Mouse (Mus musculus): Measurements from ENCODE around the gene Rad51ap2. TPM values are rescaled to one million over a fixed set of nuclear protein-coding genes. Genes with fewer than 3 reads are reported as not detected.

The Rad51ap2 gene
- 1 to 10 TPM in 1 of 2 experiments, under 1 TPM in 1; 0.39 to 1.1 TPM for total RNA-seq (2021)

DNA sequence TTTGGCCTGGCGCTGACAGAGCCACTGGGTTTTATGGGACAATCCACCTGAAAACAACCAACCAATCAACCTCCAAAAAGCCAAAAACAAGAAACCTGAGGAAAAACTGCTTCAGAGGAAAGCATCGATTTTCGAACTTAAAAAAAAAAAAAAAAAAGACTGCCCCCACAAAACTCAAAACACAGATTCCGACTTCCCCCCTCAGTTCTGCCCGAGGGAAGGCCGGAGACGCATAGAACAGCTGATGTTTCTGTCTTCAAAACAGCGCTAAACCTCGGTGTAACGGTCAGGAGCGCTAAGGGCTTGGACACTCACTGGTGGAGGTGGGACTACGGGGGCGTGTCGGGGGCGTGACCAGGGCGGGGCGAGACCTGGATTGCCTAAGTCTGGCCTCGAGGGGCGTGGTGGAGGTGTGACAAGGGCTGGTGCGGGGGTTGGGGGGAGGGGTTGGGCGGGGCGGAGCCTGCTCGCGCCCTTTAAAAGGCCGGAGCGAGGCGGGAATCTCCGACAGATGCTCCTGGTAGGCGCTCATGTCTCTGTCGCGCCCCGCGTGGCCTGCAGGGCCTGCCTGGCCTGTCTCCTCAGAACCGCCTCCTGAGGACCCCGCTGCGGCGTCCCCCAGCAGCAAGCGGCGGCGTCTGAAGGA is at the start of gene Rad51ap2:
Gene Rad51ap2, plus strand, starts transcription at position 531 of the 646 bp plus-strand sequence.
- DNase-seq (ENCODE audit: extremely low spot score in 1 of 2, low spot score in 1 of 2): peak; percentile 62 to 66

DNA sequence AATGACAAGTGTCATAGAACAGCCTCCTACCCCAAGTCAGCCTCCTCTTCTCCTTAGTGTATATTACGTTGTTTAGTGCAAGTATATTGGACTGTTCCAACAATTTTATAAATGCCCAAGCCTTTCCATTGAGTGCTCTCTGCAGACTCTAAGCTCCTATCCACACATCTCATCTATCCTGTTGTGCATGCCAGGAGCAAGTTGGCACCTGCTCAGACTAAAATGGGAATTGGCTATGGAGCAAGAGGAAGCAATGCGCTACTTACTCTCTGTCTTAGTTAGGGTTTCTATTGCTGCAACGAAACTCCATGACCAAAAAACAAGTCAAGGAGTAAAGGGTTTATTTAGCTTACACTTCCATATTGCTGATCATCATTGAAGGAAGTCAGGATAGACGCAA is 48.2 kb upstream of the Rad51ap2 start:
- DNase-seq (ENCODE audit: extremely low spot score in 1 of 2, low spot score in 1 of 2): no peak

DNA sequence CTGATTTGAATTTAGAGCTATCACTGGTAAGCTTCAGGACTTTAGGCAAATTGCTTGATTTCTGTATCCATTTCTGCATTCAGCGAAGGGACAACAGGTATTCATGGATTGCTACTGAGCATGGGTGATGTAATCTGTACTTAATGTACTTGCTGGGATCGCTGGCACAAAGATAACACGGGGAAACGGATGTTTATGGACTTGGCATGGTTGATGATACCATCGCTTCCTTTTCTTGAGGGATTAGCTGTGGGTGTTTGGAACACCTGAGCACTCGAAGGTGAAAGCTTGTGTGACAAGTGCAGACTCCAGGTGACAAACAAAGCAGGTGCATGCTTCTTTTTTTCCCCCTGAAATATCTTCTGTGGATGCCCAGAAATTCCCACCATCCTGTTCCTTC is 37.8 kb upstream of the Rad51ap2 start:
- DNase-seq (ENCODE audit: extremely low spot score in 1 of 2, low spot score in 1 of 2): no peak

DNA sequence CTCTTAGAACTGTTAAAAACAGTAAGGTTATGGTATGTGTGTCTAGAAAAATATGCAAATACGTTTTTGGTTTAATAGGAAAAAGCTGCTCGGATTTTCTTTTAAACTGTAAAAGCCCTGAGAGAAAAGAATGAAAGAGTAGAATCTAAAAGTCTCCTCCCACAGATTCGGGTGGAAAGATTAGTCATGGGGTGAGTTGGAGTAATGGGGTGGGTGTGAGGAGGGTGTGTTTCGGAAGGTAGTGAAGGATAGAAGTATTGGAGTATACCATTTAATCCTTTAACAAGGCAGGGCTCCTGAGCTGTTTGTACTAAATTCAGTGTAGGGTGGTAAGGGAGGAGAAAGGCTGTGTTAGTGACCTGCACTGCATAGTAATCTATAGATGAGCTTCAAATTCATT is 28.5 kb upstream of the Rad51ap2 start:
- no peak for DNase-seq (ENCODE audit: extremely low spot score in 1 of 2, low spot score in 1 of 2)

DNA sequence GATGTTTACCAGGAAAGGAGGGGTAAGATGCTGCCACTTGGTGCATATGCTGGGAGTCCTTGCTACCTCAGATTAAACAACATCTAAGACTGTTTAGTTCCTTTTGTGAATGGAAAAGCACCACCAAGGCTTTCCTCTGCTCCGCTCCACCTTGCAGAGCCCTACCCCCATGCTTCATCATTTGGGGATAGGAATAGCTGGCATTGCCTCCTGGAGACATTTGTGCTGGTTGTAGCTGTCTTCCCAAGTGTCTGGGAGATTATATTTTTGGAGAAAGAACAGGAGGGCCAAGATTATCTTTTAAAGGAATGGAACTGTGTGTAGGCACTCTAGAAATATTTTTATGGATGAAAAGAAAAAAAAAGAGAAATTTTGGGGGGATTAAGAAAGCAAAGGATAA is 22.8 kb upstream of the Rad51ap2 start:
- no peak for DNase-seq (ENCODE audit: extremely low spot score in 1 of 2, low spot score in 1 of 2)

DNA sequence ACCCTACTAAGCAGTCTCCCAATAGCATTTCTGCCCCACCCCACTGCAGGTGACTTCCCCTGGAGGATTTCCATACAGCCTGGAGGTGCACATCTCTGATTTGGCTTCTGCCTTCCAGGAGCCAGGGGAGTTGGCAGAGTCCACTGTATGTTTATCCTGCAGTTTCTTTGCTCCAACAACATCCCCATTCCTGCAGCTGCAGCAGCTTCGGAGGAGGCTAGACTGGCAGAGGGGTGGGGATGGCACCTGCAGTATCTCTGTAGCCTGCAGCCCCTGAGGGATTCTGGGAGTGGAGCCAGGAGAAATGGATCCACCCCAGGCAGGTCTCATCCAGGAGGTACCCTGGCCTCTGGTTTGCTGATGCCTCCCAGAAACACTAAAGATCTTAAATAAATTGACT is 22.2 kb upstream of the Rad51ap2 start:
- DNase-seq (ENCODE audit: extremely low spot score in 1 of 2, low spot score in 1 of 2): peak in 1 of 2 experiments; percentile 24

DNA sequence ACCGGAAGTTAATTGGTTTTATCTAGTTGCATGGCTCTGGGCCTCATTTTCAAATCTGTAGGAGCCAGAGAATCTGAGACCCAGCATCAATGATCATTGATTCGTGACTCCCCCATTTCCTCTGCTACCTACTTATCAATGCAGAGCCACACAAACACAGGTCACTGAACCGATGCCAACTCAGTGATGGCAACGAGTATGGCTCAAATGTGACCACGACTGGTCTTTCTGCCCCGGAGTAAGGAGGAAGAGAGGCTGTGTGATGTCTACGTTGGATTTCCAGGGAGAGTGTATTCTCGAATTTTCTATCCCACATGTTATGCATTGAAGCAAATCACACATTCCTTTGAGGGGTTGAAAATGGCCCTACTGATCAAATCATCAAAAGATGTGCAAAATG is 21.4 kb upstream of the Rad51ap2 start:
- DNase-seq (ENCODE audit: extremely low spot score in 1 of 2, low spot score in 1 of 2): no peak

DNA sequence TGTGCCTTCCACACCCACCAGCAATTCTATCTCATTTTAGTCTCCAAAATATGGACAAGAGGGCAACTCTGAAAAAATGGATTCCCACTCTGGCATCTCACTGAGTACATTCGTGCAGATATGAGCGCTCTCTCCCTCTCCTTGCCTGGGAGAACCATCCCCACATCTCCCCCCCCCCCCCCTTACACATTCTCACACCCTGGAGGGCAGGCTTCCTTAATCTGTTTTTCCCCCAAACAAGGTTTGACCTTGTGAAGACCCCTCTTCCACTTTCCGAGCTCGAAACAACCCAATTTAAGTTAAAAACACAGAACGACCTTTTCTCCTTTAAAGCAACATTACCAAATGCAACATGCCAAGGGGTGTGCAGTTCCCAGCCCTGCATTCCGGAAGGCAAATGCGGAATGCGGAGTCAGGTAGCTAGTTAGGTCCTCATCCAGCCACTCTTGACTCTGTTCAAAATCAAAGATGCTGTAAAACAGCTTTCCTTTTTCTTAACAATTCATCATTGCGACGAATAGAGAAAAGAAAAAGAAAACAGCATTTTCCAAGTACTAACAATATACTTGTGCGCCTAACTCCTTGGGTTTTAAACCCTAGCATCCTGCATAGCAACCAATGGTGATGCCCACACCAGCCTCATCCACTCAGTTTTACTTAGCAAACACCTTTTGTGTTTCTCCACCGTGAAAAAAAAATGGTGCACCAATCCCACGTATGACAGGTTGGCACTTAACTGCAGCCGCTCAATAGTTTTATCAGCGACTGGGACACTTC is 20.4 kb upstream of the Rad51ap2 start:
- peak in 1 of 2 experiments; percentile 18 for DNase-seq (ENCODE audit: extremely low spot score in 1 of 2, low spot score in 1 of 2)

DNA sequence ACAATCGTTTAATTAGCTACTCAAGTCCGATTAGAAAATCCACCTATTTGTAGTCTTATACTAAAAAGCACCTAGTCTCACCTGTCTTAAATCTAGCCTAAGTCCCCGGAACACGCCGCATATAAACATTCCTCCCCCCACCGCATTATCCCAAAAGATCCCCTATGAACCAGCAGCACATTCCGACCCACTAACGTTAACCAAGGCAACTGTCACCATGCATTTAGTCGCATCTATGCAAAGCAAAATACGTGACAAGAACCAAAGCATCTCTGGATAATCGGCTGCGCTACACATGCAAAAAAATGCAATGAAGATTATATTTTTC is 19.9 kb upstream of the Rad51ap2 start:
- peak in 1 of 2 experiments; percentile 7 for DNase-seq (ENCODE audit: extremely low spot score in 1 of 2, low spot score in 1 of 2)

DNA sequence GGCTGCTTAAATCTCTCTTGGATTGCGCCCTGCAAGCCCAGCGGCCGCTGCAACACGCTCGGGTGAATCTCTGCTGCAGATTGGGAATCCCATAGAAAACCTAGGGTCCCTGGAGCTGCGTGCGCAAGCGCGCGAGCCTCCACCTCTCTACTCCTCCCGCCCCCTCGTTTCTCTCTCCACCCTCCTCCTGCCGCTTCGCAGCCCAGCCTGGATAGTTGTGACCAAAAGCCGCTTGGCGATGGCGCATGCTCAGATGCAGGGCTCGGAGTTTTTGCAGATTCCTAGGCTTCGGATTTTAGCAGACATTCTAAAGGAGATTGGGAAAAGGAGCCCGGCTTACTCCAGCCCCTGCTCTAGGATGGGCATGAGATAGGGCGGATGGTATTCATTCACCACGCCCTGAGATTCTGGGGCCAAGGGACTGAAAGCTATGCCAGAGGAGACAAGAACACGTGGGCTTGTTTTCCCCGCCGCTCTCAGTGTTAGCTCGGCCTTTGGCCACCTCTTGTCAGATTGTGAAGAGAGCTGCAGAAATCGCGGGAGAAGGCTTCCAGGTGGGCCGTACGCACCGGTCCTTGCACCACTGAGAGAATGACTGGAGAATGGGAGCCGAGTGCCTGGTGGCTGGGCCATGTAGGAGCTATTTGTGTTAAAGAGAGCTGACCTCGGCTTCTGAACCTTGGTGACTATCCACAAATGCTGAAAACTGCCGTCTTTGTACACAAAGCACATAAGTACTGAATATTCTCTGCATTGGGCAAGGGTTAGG is 19.2 kb upstream of the Rad51ap2 start, which contains the start of gene Vsnl1:
Gene Vsnl1, minus strand, starts transcription at position 117 of the 769 bp plus-strand sequence.
- peak; percentile 69 to 74 for DNase-seq (ENCODE audit: extremely low spot score in 1 of 2, low spot score in 1 of 2)

DNA sequence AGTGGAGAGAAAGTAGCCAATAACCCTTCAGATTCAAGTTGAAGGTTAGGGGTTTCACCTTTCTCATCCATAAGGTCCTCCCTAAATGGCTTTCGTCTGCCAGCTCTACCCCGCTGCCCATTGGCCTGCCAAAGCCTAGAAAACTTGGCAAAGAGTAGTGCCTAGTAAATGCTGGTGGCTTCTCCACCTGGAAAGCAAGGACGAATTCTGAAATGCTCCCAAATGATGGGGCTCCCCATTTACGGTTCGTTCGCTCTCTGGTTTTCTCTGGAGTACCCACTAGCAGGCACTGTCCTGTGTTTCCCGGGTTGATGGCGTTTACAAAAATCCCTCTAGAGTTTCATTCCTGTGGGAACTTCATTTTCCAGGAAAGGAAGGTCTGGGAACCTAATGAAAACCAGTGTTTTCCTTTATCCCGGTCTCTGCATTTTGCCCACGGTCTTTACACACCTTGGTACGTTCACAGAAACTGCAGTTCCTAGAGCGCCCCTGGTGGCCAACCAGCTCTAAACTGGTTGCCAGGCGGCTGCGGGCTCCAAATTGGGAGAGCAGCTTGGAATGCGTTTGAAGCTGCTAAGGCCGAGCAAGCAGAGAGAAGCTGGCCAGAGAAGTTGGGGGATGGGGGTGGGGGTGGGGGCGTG is 18.5 kb upstream of the Rad51ap2 start:
- peak; percentile 82 to 94 for DNase-seq (ENCODE audit: extremely low spot score in 1 of 2, low spot score in 1 of 2)

DNA sequence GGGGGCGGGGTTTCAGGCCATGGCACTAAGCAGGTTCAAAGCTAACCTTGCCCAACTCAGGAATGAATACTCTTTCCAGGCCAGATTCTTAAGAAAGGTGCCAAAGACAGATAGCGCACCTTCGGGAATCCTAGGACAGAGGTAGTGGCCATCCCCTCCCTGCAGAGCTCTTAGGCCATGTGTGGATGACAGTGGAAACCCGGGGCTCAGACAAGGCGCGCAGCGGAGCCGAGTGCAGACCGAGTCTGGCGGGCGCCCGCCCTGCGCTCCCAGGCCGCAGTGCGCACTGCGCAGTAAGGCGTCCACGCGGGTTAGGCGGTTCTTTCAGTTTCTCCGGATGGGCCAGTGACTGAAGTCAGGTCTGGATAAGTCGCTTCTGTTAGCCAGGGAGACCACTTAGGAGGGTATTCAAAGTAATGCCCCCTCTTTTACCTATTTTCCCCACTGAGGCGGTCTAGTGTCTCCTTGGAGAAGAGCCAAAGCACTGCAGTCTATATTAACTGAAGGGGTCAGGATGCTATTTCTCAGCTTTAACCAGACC is 17.9 kb upstream of the Rad51ap2 start:
- DNase-seq (ENCODE audit: extremely low spot score in 1 of 2, low spot score in 1 of 2): peak in 1 of 2 experiments; percentile 19

DNA sequence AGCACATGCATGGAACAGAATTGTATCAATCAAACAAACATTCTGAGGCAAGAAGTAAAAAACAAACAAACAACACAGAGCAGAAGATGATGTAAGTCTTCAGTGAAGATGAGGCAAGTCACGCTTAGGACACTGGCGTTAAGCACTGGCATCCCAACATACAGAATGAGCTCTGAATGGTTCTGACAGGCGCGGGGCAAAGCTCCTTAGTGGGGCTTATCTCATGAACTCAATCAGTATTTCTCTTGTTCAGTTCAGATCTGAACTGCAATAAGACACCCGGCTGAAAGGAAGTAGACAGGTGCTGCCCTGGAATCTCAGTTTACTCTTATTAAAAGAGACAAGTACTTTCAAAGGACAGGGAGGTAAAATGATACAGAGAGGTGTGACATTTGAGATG is 1.7 kb upstream of the Rad51ap2 start:
- DNase-seq (ENCODE audit: extremely low spot score in 1 of 2, low spot score in 1 of 2): no peak

DNA sequence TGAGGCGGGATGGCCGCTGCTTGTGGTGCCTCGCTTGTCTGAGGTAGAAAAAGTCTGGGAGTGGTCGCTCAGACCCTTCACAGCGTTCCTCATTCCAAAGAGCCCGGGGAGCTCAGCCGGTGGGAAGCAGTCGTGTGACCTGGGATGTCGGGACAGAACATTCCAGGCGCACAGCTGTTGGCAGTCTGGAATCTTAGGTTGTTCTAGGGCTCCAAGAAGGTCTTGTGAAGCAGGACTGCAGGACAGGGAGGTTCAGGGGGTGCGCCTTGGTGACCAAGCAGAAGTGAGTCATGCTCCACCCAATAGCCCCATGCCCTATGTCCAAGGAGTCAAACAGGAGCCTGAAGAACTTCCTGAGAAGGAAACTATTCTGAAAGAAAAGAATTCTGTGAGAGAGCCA is 334 bp downstream of the Rad51ap2 start:
- no peak for DNase-seq (ENCODE audit: extremely low spot score in 1 of 2, low spot score in 1 of 2)

DNA sequence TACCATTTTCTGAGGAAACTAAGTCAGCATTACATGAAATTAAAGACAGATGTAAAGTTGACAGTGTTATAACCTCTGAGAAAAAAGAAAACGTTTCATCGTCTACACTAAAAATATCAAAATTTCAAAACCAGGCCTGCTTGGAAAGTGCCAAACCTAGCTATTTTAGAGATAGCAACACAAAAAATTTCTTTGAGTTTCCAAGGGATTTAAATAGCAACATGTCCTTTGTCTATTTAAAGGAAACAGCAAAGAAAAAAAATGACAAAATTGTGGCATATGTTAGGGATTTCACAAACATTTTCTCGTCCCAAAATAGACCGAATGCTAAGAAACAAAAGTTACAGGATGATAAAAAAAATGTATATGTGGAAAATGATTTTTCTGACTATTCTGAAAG is 753 bp downstream of the Rad51ap2 start:
- no peak for DNase-seq (ENCODE audit: extremely low spot score in 1 of 2, low spot score in 1 of 2)

Other genes starting within 250 kb of the Rad51ap2 start
- not detected for gene Msgn1, start 247.1 kb upstream of the Rad51ap2 start, total RNA-seq (2021)
- gene Gen1, start 190.3 kb upstream of the Rad51ap2 start, total RNA-seq (2021): 1 to 10 TPM; 1.7 to 3.0 TPM
- 10 to 100 TPM; 23.9 to 30.1 TPM for gene Smc6, start 190.2 kb upstream of the Rad51ap2 start, total RNA-seq (2021)
- gene Vsnl1, start 19.5 kb upstream of the Rad51ap2 start, total RNA-seq (2021): 100 to 1,000 TPM; 408 to 421 TPM

Measured in layer of hippocampus, postnatal 25 days (tissue).